Mouse (Mus musculus): ENCODE results near the gene Gnaq. TPM values are rescaled to one million over a fixed set of nuclear protein-coding genes. Genes with fewer than 3 reads are reported as not detected.
A peak's percentile ranks its signal among the peaks of the same experiment; 100 is the strongest.

The Gnaq gene
- polyA plus RNA-seq, 1 experiment from 2014 or later = 19.6 TPM

- H3K4me1 ChIP-seq = no peaks in the 10 kb centered on the region
- H3K27me3 ChIP-seq (ENCODE audit: low read depth, poor library complexity, severe bottlenecking) = no peaks in the 10 kb centered on the region
- H3K36me3 ChIP-seq = 0 out of 2 replicates have a peak, but pooled peaks cover 2% of the 10 kb centered on the region
- H3K9me3 ChIP-seq (replicated peaks) = no peaks in the 10 kb centered on the region
- no peak overlapping the region for H3K4me3 ChIP-seq
- DNase-seq (ENCODE audit: low spot score) = no peak
- no peak overlapping the region for H3K27ac ChIP-seq
- 92% methylated on average over 2 of the region's 2 CpGs for WGBS
Measured at GRCm38 (mm10) chr19:16345516-16345915, 212.9 kb downstream of the Gnaq start.

DNA sequence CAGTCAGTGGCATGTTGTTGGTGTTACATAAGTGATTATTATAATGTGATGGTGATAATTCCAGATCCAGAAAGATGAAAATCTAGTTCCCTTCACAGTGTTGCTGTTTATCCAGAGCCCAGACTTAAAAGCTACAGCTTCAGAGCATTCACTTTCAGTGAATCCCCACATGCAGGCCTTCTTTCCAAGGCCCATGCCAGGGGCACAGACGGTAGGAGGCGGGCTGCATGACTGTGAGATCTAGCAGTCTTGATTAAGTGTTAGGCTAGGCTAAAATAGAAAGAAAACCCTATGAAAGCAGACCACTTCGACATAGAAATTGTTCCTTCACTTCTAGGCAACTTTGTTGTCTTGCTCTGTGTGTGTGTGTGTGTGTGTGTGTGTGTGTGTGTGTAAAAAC, 214.4 kb downstream of the Gnaq start:
- Histone ChIP-seq H3K36me3 (0 out of 2 replicates have a peak, but pooled peaks cover 2% of the 10 kb centered on the region), H3K27ac (no peak overlapping the region), H3K27me3 (ENCODE audit: low read depth, poor library complexity, severe bottlenecking) (no peaks in the 10 kb centered on the region), H3K4me3 (no peak overlapping the region), H3K9me3 (replicated peaks) (no peaks in the 10 kb centered on the region), H3K4me1 (no peaks in the 10 kb centered on the region)
- WGBS = 93% methylated on average over 3 of the region's 3 CpGs
- DNase-seq (ENCODE audit: low spot score) = no peak

GRCm38 (mm10) chr19:16353701-16354136, 221.1 kb downstream of the Gnaq start:
- no peak overlapping the region for H3K4me3 ChIP-seq
- H3K9me3 ChIP-seq (replicated peaks) = no peaks in the 10 kb centered on the region
- no peak overlapping the region for H3K27ac ChIP-seq
- no peaks in the 10 kb centered on the region for H3K27me3 ChIP-seq (ENCODE audit: low read depth, poor library complexity, severe bottlenecking)
- H3K4me1 ChIP-seq = no peaks in the 10 kb centered on the region
- no peak for DNase-seq (ENCODE audit: low spot score)
- H3K36me3 ChIP-seq = no peaks in the 10 kb centered on the region

DNA sequence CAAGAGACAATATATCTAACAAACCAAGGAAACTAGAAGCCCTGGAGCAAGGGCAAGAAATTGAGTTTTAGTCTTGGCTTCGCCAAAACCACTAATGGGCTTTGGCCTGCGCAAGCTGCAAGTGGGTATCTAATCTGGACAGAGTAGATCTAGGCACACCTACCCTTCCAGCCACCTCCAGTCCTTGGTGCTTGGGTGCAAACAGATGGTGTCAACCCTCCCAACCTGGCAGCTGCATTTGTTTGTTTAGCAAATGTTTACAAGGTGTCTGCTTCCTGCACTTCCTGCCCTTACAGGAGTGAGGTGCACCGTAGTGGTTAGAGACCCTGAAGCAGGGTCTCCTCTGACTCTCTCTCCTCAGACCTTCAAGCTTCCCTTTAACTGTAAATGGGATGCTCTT, 225.5 kb downstream of the Gnaq start:
- Histone ChIP-seq H3K36me3 (peaks cover 9% of the 10 kb centered on the region), H3K9me3 (replicated peaks) (no peaks in the 10 kb centered on the region), H3K4me1 (no peaks in the 10 kb centered on the region), H3K27ac (no peak overlapping the region), H3K4me3 (no peak overlapping the region), H3K27me3 (ENCODE audit: low read depth, poor library complexity, severe bottlenecking) (no peaks in the 10 kb centered on the region)
- no peak for DNase-seq (ENCODE audit: low spot score)
- 74% methylated on average over 3 of the region's 3 CpGs for WGBS

DNA sequence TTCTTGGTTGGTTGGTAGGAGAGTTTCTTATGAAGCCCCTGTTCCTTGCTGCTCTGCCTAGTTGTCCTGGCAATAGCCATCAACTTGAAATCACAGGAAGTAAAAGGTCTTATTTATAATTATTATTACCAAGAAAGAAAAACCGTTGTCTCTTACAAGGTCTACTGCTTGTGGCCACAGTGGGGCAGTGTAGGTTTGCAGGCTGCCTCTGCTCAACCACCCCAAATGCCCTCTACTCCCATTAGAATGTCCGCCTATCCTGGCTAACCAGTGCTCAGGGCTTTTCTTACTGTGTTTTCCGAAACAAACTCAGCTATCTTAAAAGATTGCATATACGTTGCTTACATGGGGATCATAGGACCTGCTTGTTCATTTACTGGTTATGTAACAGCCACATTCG, 226.3 kb downstream of the Gnaq start:
- H3K4me1 ChIP-seq = no peaks in the 10 kb centered on the region
- no peaks in the 10 kb centered on the region for H3K9me3 ChIP-seq (replicated peaks)
- H3K36me3 ChIP-seq = peaks cover 9% of the 10 kb centered on the region
- no peaks in the 10 kb centered on the region for H3K27me3 ChIP-seq (ENCODE audit: low read depth, poor library complexity, severe bottlenecking)
- H3K27ac ChIP-seq = no peak overlapping the region
- H3K4me3 ChIP-seq = no peak overlapping the region
- no peak for DNase-seq (ENCODE audit: low spot score)
- WGBS = 79% methylated on average over 5 of the region's 5 CpGs

DNA sequence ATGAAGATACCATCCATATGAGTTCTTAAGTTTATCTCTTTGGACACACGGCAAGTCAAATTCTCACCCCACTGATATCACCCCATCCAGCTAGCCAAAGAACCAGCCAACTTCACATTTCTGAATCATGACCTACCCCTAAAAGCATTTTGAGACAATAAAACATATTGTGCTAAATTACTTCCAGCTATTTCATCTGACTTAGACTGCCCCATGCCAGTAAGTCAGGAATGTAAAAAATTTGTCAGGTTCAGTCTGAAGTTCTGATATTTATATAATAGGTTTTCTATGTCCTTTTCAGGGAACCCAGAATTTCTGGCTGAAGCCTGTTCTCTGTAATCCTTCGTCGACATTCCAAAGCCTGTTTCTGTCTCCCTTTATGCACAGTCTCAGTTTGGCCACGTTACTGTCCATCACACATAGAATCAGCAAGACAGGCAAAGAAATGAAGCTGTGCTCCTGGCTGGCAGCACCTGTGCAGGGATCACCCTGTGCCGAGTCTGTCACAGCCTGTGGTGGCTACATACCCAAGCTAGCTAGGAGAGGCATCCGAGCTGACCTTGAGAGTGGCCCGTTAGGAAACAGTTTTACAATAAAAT, 233.9 kb downstream of the Gnaq start:
- H3K4me3 ChIP-seq = no peak overlapping the region
- no peaks in the 10 kb centered on the region for H3K9me3 ChIP-seq (replicated peaks)
- H3K4me1 ChIP-seq = peaks cover 14% of the 10 kb centered on the region; the same call in 1 of the 2 replicates
- no peak for DNase-seq (ENCODE audit: low spot score)
- WGBS = 89% methylated on average over 7 of the region's 7 CpGs
- peaks cover 6% of the 10 kb centered on the region for H3K36me3 ChIP-seq
- H3K27me3 ChIP-seq (ENCODE audit: low read depth, poor library complexity, severe bottlenecking) = no peaks in the 10 kb centered on the region
- H3K27ac ChIP-seq = no peak overlapping the region

DNA sequence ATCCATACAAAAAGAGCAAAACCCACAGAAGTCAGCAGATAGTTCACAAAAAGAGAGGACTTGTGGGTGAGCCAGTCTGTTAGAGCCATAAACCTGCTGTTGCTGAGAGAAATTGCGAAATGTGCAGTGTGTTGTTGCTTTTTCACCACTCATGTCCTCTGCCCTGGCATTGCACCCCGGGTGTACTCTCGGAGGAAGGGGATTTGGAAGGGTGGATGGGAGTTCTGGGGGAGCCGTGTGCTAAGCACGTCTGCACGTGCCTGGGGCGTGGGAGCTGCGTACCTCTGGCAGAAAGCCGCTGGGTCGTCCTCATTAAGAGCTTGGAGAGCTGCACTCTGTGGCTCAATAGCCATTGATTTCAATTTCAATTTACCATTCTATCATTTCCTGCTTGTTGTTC, 234.6 kb downstream of the Gnaq start:
- H3K27ac ChIP-seq = no peak overlapping the region; the same call in 1 of the 2 replicates
- H3K27me3 ChIP-seq (ENCODE audit: low read depth, poor library complexity, severe bottlenecking) = no peaks in the 10 kb centered on the region
- peaks cover 16% of the 10 kb centered on the region; the same call in 1 of the 2 replicates for H3K4me1 ChIP-seq
- WGBS = 89% methylated on average over 10 of the region's 10 CpGs
- no peak for DNase-seq (ENCODE audit: low spot score)
- H3K4me3 ChIP-seq = no peak overlapping the region
- H3K9me3 ChIP-seq (replicated peaks) = no peaks in the 10 kb centered on the region
- no peaks in the 10 kb centered on the region; the same call in 1 of the 2 replicates for H3K36me3 ChIP-seq

- no peaks in the 10 kb centered on the region; the same call in 1 of the 2 replicates for H3K36me3 ChIP-seq
- H3K4me1 ChIP-seq = peaks cover 39% of the 10 kb centered on the region
- H3K9me3 ChIP-seq (replicated peaks) = no peaks in the 10 kb centered on the region
- no peak for DNase-seq (ENCODE audit: low spot score)
- H3K27ac ChIP-seq = no peak overlapping the region
- no peaks in the 10 kb centered on the region for H3K27me3 ChIP-seq (ENCODE audit: low read depth, poor library complexity, severe bottlenecking)
- WGBS = 89% methylated on average over 2 of the region's 2 CpGs
- no peak overlapping the region for H3K4me3 ChIP-seq
Measured at GRCm38 (mm10) chr19:16371680-16372079, 239.0 kb downstream of the Gnaq start.

DNA sequence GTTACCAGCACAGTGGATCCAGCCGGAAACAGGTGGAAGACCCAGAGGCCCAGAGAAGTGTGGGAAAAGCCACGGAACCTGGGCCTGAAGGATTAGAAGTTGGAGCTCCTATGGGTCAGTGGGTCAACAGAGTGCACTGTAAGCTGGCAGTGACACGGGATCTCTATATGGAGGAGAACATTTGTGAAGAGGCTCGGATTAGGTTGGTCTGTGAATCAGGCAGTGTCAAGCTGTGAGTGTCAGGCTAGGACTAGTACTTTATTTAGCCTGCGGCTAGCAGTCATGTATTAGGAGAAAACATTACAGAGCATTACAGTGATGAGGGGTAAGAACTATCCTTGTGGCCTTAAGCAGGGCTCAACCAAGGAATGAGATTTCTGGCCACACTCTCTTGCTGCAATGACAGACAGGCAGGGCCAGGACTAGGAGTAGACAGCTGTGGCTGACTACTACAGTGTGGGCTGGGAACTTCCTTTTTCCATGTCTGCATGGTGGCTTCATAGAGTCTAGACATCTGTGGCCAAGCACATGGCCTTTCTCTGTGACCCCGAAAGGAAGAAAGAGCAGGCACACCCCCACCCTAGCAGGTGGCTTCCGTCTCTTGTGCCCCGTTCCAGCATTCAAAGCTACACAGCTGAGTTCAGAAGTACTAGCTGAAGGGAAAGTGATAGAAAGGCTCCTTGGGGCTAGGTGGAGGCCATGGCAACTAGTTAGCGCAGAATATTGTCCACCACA, 240.3 kb downstream of the Gnaq start:
- WGBS = 72% methylated on average over 9 of the region's 9 CpGs
- H3K4me1 ChIP-seq = peaks cover 36% of the 10 kb centered on the region
- H3K9me3 ChIP-seq (replicated peaks) = no peaks in the 10 kb centered on the region

GRCm38 (mm10) chr19:16375881-16376280, 243.2 kb downstream of the Gnaq start:
- H3K9me3 ChIP-seq (replicated peaks) = no peaks in the 10 kb centered on the region
- no peaks in the 10 kb centered on the region for H3K27me3 ChIP-seq (ENCODE audit: low read depth, poor library complexity, severe bottlenecking)
- no peak for DNase-seq (ENCODE audit: low spot score)
- no peak overlapping the region for H3K4me3 ChIP-seq
- peaks cover 18% of the 10 kb centered on the region for H3K36me3 ChIP-seq
- WGBS = 37% methylated on average over 4 of the region's 4 CpGs
- H3K4me1 ChIP-seq = peaks cover 34% of the 10 kb centered on the region
- no peak overlapping the region for H3K27ac ChIP-seq

More for the DNA sequence above, 240.3 kb downstream of the Gnaq start:
- H3K36me3 ChIP-seq = no peaks in the 10 kb centered on the region
- no peak for DNase-seq (ENCODE audit: low spot score)
- no peak overlapping the region for H3K4me3 ChIP-seq
- no peaks in the 10 kb centered on the region for H3K27me3 ChIP-seq (ENCODE audit: low read depth, poor library complexity, severe bottlenecking)
- H3K27ac ChIP-seq = peak overlapping the region; percentile 33; the same call in 1 of the 2 replicates

DNA sequence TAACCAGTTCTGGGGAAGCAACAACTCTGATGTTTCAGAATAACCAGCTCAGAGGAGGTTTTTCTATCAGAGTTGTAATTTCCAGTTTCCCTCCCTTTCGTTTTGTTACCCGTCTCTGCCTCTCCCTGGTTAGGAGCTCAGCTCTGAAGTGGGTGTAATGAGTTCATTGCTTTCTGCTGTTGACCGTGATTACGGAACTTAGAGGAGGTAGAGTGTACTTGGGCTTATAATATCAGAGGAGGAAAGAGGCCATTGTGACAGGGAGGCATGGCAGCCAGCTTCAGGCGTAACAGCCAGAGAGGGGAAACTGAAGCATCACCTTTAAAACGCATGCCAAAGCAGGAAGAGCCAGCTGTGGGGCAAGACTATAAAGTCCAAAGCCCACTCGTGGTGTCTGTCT, 245.9 kb downstream of the Gnaq start:
- no peak overlapping the region for H3K27ac ChIP-seq
- DNase-seq (ENCODE audit: low spot score) = no peak
- H3K4me1 ChIP-seq = peaks cover 20% of the 10 kb centered on the region
- H3K4me3 ChIP-seq = no peak overlapping the region
- no peaks in the 10 kb centered on the region for H3K27me3 ChIP-seq (ENCODE audit: low read depth, poor library complexity, severe bottlenecking)
- peaks cover 24% of the 10 kb centered on the region for H3K36me3 ChIP-seq
- WGBS = 88% methylated on average over 7 of the region's 7 CpGs
- H3K9me3 ChIP-seq (replicated peaks) = no peaks in the 10 kb centered on the region

DNA sequence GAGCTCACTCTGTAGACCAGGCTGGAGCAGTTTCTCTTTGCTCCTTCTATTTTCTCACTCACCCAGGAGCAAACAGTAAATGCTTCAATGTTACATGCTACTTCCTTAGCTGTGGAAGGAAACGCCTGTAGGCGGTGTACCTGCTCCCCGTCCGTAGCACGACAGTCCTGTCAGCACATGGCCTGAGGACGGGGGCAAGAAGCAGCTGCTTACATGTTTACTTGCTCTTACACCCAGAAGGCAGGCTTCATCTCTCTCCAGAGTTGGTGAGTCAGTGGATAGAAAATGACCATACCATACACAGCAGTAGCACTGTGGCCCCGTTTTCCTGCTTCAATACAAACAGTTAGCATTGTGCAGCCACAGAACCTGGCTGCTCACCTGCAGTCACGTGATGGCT, 247.1 kb downstream of the Gnaq start:
- Histone ChIP-seq H3K36me3 (peaks cover 36% of the 10 kb centered on the region), H3K9me3 (replicated peaks) (no peaks in the 10 kb centered on the region), H3K27me3 (ENCODE audit: low read depth, poor library complexity, severe bottlenecking) (no peaks in the 10 kb centered on the region), H3K4me1 (peaks cover 8% of the 10 kb centered on the region; the same call in 1 of the 2 replicates), H3K4me3 (no peak overlapping the region), H3K27ac (no peak overlapping the region)
- 86% methylated on average over 8 of the region's 8 CpGs for WGBS
- no peak for DNase-seq (ENCODE audit: low spot score)

DNA sequence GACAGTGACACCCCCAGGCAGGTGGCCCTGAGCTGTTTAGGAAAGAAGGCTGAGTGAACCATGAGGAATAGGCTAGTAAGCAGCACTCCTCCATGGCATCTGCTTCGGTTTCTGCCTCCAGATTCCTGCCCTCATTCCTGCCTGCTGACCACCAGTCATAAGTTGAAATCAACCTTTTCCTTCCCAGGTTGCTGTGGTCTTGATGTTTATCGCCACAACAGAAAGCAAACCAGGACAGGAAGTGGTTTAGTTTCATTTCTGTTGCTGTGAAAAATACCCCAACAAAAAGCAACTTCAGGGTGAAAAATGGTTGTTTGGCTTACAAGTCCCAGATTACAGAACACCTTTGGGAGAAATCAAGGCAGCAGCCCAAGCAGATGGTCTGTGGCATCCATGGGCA, 249.8 kb downstream of the Gnaq start:
- 84% methylated on average over 2 of the region's 2 CpGs for WGBS
- 0 out of 2 replicates have a peak, but pooled peaks cover 3% of the 10 kb centered on the region for H3K4me1 ChIP-seq
- H3K9me3 ChIP-seq (replicated peaks) = no peaks in the 10 kb centered on the region
- no peak for DNase-seq (ENCODE audit: low spot score)
- H3K4me3 ChIP-seq = no peak overlapping the region
- H3K36me3 ChIP-seq = peaks cover 40% of the 10 kb centered on the region
- no peaks in the 10 kb centered on the region for H3K27me3 ChIP-seq (ENCODE audit: low read depth, poor library complexity, severe bottlenecking)
- no peak overlapping the region for H3K27ac ChIP-seq

Measured in limb, embryonic 10.5 days (tissue).